Mouse (Mus musculus): ENCODE results near the gene Tex38.

GRCm38 (mm10) chr4:115754101-115754500 lies 26.7 kb downstream of the Tex38 start:
- TF ChIP-seq CTCF (IDR thresholded peaks at IDR 0.05; ENCODE audit: borderline replicate concordance, insufficient read depth, low read length) (no peak), POLR2A (IDR thresholded peaks at IDR 0.05; ENCODE audit: low read depth, low read length) (no peak)

All from embryonic fibroblast, embryonic 13.5 days (primary cell).